Mouse (Mus musculus): ENCODE results near the gene 1700122O11Rik.

1700122O11Rik gene

GRCm38 (mm10) chr17:48028250-48028649 is 9.8 kb downstream of the 1700122O11Rik start:
- no peak for DNase-seq (ENCODE audit: low spot score in 2 of 2)

- no peak for DNase-seq (ENCODE audit: low spot score in 2 of 2)
Measured at GRCm38 (mm10) chr17:48027677-48028076, 10.4 kb downstream of the 1700122O11Rik start.

GRCm38 (mm10) chr17:48027019-48027418 is 11.1 kb downstream of the 1700122O11Rik start:
- no peak for DNase-seq (ENCODE audit: low spot score in 2 of 2)

- no peak for DNase-seq (ENCODE audit: low spot score in 2 of 2)
Measured at GRCm38 (mm10) chr17:48024045-48024444, 14.0 kb downstream of the 1700122O11Rik start.

- DNase-seq (ENCODE audit: low spot score in 2 of 2): no peak
Measured at GRCm38 (mm10) chr17:48019585-48019984, 18.5 kb downstream of the 1700122O11Rik start.

GRCm38 (mm10) chr17:48016566-48016965 is 21.5 kb downstream of the 1700122O11Rik start:
- DNase-seq (ENCODE audit: low spot score in 2 of 2): no peak

- DNase-seq (ENCODE audit: low spot score in 2 of 2): no peak
Measured at GRCm38 (mm10) chr17:48012561-48012960, 25.5 kb downstream of the 1700122O11Rik start.

- DNase-seq (ENCODE audit: low spot score in 2 of 2): no peak
Measured at GRCm38 (mm10) chr17:48011105-48011504, 27.0 kb downstream of the 1700122O11Rik start.

GRCm38 (mm10) chr17:48010283-48010682 is 27.8 kb downstream of the 1700122O11Rik start:
- no peak for DNase-seq (ENCODE audit: low spot score in 2 of 2)

GRCm38 (mm10) chr17:48005816-48006215 is 32.3 kb downstream of the 1700122O11Rik start:
- no peak for DNase-seq (ENCODE audit: low spot score in 2 of 2)

GRCm38 (mm10) chr17:48005091-48005490 is 33.0 kb downstream of the 1700122O11Rik start:
- DNase-seq (ENCODE audit: low spot score in 2 of 2): no peak

- DNase-seq (ENCODE audit: low spot score in 2 of 2): no peak
Measured at GRCm38 (mm10) chr17:48004619-48005018, 33.5 kb downstream of the 1700122O11Rik start.

GRCm38 (mm10) chr17:48002486-48002885 is 35.6 kb downstream of the 1700122O11Rik start:
- no peak for DNase-seq (ENCODE audit: low spot score in 2 of 2)

GRCm38 (mm10) chr17:48001586-48002361 is 36.3 kb downstream of the 1700122O11Rik start:
- DNase-seq (ENCODE audit: low spot score in 2 of 2): peak in 1 of 2 experiments; percentile 60

- no peak for DNase-seq (ENCODE audit: low spot score in 2 of 2)
Measured at GRCm38 (mm10) chr17:48001157-48001556, 36.9 kb downstream of the 1700122O11Rik start.

GRCm38 (mm10) chr17:47999812-48000211 is 38.3 kb downstream of the 1700122O11Rik start:
- no peak for DNase-seq (ENCODE audit: low spot score in 2 of 2)

GRCm38 (mm10) chr17:47999403-47999802 is 38.7 kb downstream of the 1700122O11Rik start:
- DNase-seq (ENCODE audit: low spot score in 2 of 2): no peak

GRCm38 (mm10) chr17:47997806-47998205 is 40.3 kb downstream of the 1700122O11Rik start:
- no peak for DNase-seq (ENCODE audit: low spot score in 2 of 2)

GRCm38 (mm10) chr17:47990392-47991123 is 47.5 kb downstream of the 1700122O11Rik start:
- no peak for DNase-seq (ENCODE audit: low spot score in 2 of 2)

GRCm38 (mm10) chr17:47989951-47990378 is 48.1 kb downstream of the 1700122O11Rik start:
- no peak for DNase-seq (ENCODE audit: low spot score in 2 of 2)

- no peak for DNase-seq (ENCODE audit: low spot score in 2 of 2)
Measured at GRCm38 (mm10) chr17:47988811-47989210, 49.3 kb downstream of the 1700122O11Rik start.

GRCm38 (mm10) chr17:47988074-47988473 is 50.0 kb downstream of the 1700122O11Rik start:
- no peak for DNase-seq (ENCODE audit: low spot score in 2 of 2)

Measured in urinary bladder, postnatal 4 days (tissue).